Mouse (Mus musculus): Measurements from ENCODE around the gene N4bp2. TPM values are rescaled to one million over a fixed set of nuclear protein-coding genes. Genes with fewer than 3 reads are reported as not detected.

The N4bp2 gene
- polyA plus RNA-seq, 1 experiment from 2014 or later: 40.1 TPM

GRCm38 (mm10) chr5:65862217-65862927, 99.1 kb downstream of the N4bp2 start:
- no peak overlapping the region for H3K4me2 ChIP-seq
- no peaks in the 10 kb centered on the region for H3K9me3 ChIP-seq (ENCODE audit: control insufficient read depth, low read length)
- H3K36me3 ChIP-seq (ENCODE audit: control insufficient read depth, insufficient read depth, low read length): no peaks in the 10 kb centered on the region
- no peak for ATAC-seq (ENCODE audit: low FRiP score)
- no peaks in the 10 kb centered on the region for H3K4me1 ChIP-seq (ENCODE audit: control insufficient read depth, insufficient read depth, low read length)
- no peak overlapping the region for H3K9ac ChIP-seq (ENCODE audit: low read length)
- WGBS: 91% methylated on average over 7 of the region's 7 CpGs
- no peak for DNase-seq (ENCODE audit: low spot score, missing footprints)
- H3K27me3 ChIP-seq (ENCODE audit: control insufficient read depth, insufficient read depth, low read length): no peaks in the 10 kb centered on the region
- H3K27ac ChIP-seq (ENCODE audit: low read depth, low read length): no peak overlapping the region
- H3K4me3 ChIP-seq (ENCODE audit: low read depth, low read length): no peak overlapping the region

DNA sequence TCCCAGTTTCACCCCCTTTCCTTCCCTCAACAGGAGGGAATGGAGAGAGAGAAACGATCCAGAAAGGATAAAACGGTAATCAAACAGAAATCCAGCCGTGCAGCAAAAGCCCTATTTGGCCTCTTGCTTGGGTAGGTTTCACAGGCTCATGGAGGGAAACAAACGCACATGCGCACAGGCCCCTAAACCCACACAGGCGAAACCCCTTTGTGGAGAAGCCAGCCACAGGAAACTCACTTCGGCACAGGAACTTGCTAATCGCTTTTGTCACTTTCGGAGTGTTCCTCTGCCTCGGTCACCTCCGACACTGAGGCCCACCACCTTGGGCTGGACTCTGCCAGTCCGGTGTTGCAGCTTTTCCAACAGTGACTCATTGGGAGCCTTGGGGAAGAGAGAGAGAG, 100.0 kb downstream of the N4bp2 start:
- Histone ChIP-seq H3K27ac (ENCODE audit: low read depth, low read length) (no peak overlapping the region), H3K36me3 (ENCODE audit: control insufficient read depth, insufficient read depth, low read length) (no peaks in the 10 kb centered on the region), H3K27me3 (ENCODE audit: control insufficient read depth, insufficient read depth, low read length) (no peaks in the 10 kb centered on the region), H3K4me2 (no peak overlapping the region), H3K9me3 (ENCODE audit: control insufficient read depth, low read length) (no peaks in the 10 kb centered on the region), H3K4me1 (ENCODE audit: control insufficient read depth, insufficient read depth, low read length) (no peaks in the 10 kb centered on the region), H3K4me3 (ENCODE audit: low read depth, low read length) (no peak overlapping the region), H3K9ac (ENCODE audit: low read length) (no peak overlapping the region)
- ATAC-seq (ENCODE audit: low FRiP score) (no peak), DNase-seq (ENCODE audit: low spot score, missing footprints) (no peak)
- 83% methylated on average over 12 of the region's 12 CpGs for whole genome bisulfite sequencing

- Histone ChIP-seq H3K9me3 (ENCODE audit: control insufficient read depth, low read length) (no peaks in the 10 kb centered on the region), H3K4me3 (ENCODE audit: low read depth, low read length) (no peak overlapping the region), H3K36me3 (ENCODE audit: control insufficient read depth, insufficient read depth, low read length) (no peaks in the 10 kb centered on the region), H3K4me2 (no peak overlapping the region), H3K27me3 (ENCODE audit: control insufficient read depth, insufficient read depth, low read length) (no peaks in the 10 kb centered on the region), H3K27ac (ENCODE audit: low read depth, low read length) (no peak overlapping the region), H3K4me1 (ENCODE audit: control insufficient read depth, insufficient read depth, low read length) (no peaks in the 10 kb centered on the region), H3K9ac (ENCODE audit: low read length) (no peak overlapping the region)
- DNase-seq (ENCODE audit: low spot score, missing footprints) (no peak), ATAC-seq (ENCODE audit: low FRiP score) (no peak)
- WGBS: 91% methylated on average over 7 of the region's 7 CpGs
Observed at GRCm38 (mm10) chr5:65864486-65864885, 101.2 kb downstream of the N4bp2 start.

DNA sequence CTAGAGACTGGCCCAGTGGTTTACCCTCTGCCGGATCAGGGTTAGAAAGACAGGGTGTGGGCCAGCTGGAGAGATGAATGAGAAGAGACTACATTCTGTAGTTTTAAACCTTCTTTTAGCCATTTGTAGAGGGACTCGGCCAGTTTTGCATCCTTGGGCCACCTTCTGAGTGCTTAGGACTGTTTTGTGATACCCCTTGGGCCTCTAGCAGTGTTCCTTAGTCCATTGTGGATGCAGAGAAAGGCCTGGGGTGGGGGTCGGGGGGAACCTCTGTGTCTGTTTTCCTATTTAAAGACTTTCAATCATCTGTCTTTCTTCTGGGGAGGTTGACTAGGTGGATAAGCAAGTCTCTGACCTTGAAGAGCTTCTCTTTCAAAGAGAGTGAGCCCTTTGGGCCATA, 101.6 kb downstream of the N4bp2 start:
- Histone ChIP-seq H3K27ac (ENCODE audit: low read depth, low read length) (no peak overlapping the region), H3K4me1 (ENCODE audit: control insufficient read depth, insufficient read depth, low read length) (no peaks in the 10 kb centered on the region), H3K4me2 (no peak overlapping the region), H3K9ac (ENCODE audit: low read length) (no peak overlapping the region), H3K27me3 (ENCODE audit: control insufficient read depth, insufficient read depth, low read length) (no peaks in the 10 kb centered on the region), H3K9me3 (ENCODE audit: control insufficient read depth, low read length) (no peaks in the 10 kb centered on the region), H3K4me3 (ENCODE audit: low read depth, low read length) (no peak overlapping the region), H3K36me3 (ENCODE audit: control insufficient read depth, insufficient read depth, low read length) (no peaks in the 10 kb centered on the region)
- WGBS: 72% methylated on average over 3 of the region's 3 CpGs
- DNase-seq (ENCODE audit: low spot score, missing footprints) (no peak), ATAC-seq (ENCODE audit: low FRiP score) (no peak)

DNA sequence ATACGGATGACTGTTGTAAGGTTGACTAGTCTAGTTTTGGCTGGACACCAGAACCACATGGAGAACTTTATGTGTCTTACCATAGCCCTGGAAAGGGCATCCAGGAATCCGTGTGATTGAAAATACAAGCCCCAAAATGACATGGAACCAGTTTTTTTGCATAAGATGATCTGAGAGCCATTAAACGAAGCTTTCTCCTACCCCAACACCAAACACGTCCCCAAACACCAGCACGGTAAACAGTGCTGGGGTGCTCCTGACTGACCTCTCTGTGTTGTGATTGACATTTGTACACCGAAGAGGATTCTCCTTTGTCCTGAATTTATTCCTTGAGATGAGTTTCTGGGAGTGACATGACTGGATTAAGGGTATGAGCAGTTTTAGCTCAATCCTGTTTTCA, 103.3 kb downstream of the N4bp2 start:
- H3K4me3 ChIP-seq (ENCODE audit: low read depth, low read length): no peak overlapping the region
- H3K27ac ChIP-seq (ENCODE audit: low read depth, low read length): no peak overlapping the region
- no peaks in the 10 kb centered on the region for H3K36me3 ChIP-seq (ENCODE audit: control insufficient read depth, insufficient read depth, low read length)
- H3K27me3 ChIP-seq (ENCODE audit: control insufficient read depth, insufficient read depth, low read length): no peaks in the 10 kb centered on the region
- ATAC-seq (ENCODE audit: low FRiP score): no peak
- H3K4me2 ChIP-seq: no peak overlapping the region
- 87% methylated on average over 6 of the region's 6 CpGs for WGBS
- H3K9me3 ChIP-seq (ENCODE audit: control insufficient read depth, low read length): no peaks in the 10 kb centered on the region
- H3K4me1 ChIP-seq (ENCODE audit: control insufficient read depth, insufficient read depth, low read length): no peaks in the 10 kb centered on the region
- H3K9ac ChIP-seq (ENCODE audit: low read length): no peak overlapping the region
- DNase-seq (ENCODE audit: low spot score, missing footprints): no peak

- no peak overlapping the region for H3K4me2 ChIP-seq
- H3K27me3 ChIP-seq (ENCODE audit: control insufficient read depth, insufficient read depth, low read length): no peaks in the 10 kb centered on the region
- no peaks in the 10 kb centered on the region for H3K9me3 ChIP-seq (ENCODE audit: control insufficient read depth, low read length)
- 84% methylated on average over 7 of the region's 7 CpGs for WGBS
- no peaks in the 10 kb centered on the region for H3K4me1 ChIP-seq (ENCODE audit: control insufficient read depth, insufficient read depth, low read length)
- no peaks in the 10 kb centered on the region for H3K36me3 ChIP-seq (ENCODE audit: control insufficient read depth, insufficient read depth, low read length)
- H3K9ac ChIP-seq (ENCODE audit: low read length): no peak overlapping the region
- no peak overlapping the region for H3K27ac ChIP-seq (ENCODE audit: low read depth, low read length)
- DNase-seq (ENCODE audit: low spot score, missing footprints) (no peak), ATAC-seq (ENCODE audit: low FRiP score) (no peak)
- no peak overlapping the region for H3K4me3 ChIP-seq (ENCODE audit: low read depth, low read length)
Observed at GRCm38 (mm10) chr5:65867380-65868116, 104.2 kb downstream of the N4bp2 start.

- WGBS: 84% methylated on average over 3 of the region's 3 CpGs
- no peaks in the 10 kb centered on the region for H3K36me3 ChIP-seq (ENCODE audit: control insufficient read depth, insufficient read depth, low read length)
- H3K4me1 ChIP-seq (ENCODE audit: control insufficient read depth, insufficient read depth, low read length): no peaks in the 10 kb centered on the region
- no peaks in the 10 kb centered on the region for H3K27me3 ChIP-seq (ENCODE audit: control insufficient read depth, insufficient read depth, low read length)
- ATAC-seq (ENCODE audit: low FRiP score): no peak
- DNase-seq (ENCODE audit: low spot score, missing footprints): no peak
- no peak overlapping the region for H3K4me3 ChIP-seq (ENCODE audit: low read depth, low read length)
- H3K9me3 ChIP-seq (ENCODE audit: control insufficient read depth, low read length): no peaks in the 10 kb centered on the region
- H3K4me2 ChIP-seq: no peak overlapping the region
- no peak overlapping the region for H3K9ac ChIP-seq (ENCODE audit: low read length)
- H3K27ac ChIP-seq (ENCODE audit: low read depth, low read length): no peak overlapping the region
Observed at GRCm38 (mm10) chr5:65868419-65868818, 105.1 kb downstream of the N4bp2 start.

DNA sequence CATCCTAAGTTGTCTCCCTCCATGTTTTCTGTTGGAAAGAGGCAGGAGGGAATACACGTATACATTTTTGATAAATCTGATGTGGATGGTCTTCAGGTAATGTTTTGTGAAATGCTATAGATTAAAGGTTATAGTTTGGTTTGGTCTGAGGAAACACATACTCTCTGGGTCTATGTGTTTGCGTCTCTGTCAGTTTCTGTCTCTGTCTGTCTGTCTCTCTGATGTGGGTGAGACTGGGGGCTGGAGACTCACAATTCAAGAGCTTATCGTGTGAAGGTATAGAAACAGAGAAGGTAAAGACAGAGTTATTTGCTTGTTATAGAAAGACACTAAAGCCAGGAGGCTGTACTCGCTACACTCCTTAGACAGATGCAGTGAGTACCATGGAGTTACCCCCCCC, 106.3 kb downstream of the N4bp2 start:
- no peak for ATAC-seq (ENCODE audit: low FRiP score)

DNA sequence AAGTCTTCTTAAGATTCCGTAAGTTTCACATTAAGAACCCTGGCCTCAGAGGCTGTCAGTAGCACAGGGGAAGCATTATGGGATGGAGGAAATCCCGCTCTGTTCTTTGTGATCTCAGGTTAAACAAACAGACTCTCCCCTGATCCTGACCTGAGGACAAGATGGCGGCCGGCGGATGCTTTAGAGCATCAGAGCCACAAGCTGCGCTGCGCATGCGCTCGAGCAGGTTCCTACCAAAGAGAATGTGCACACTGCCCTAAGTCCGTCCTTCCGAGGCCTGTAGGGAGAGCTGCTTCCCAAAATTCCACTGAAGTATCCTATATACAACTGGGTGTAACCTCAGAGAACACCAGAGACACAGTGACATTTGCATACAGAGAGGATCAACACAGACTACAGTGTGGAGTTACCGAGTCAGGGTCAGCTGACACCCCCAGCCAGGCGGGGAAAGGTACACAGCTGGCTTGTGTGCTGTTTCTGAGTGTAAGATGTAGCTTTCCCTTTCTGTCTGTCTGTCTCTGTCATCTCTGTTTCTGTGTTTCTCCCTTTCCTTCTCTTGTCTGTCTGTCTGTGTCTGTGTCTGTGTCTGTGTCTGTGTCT, 108.1 kb downstream of the N4bp2 start:
- ATAC-seq (ENCODE audit: low FRiP score) (no peak), DNase-seq (ENCODE audit: low spot score, missing footprints) (no peak)
- Histone ChIP-seq H3K36me3 (ENCODE audit: control insufficient read depth, insufficient read depth, low read length) (no peaks in the 10 kb centered on the region), H3K27ac (ENCODE audit: low read depth, low read length) (no peak overlapping the region), H3K4me1 (ENCODE audit: control insufficient read depth, insufficient read depth, low read length) (no peaks in the 10 kb centered on the region), H3K9ac (ENCODE audit: low read length) (no peak overlapping the region), H3K27me3 (ENCODE audit: control insufficient read depth, insufficient read depth, low read length) (no peaks in the 10 kb centered on the region), H3K4me2 (no peak overlapping the region), H3K4me3 (ENCODE audit: low read depth, low read length) (no peak overlapping the region), H3K9me3 (ENCODE audit: control insufficient read depth, low read length) (no peaks in the 10 kb centered on the region)
- WGBS: 88% methylated on average over 13 of the region's 13 CpGs

More for the DNA sequence above, 106.3 kb downstream of the N4bp2 start:
- no peaks in the 10 kb centered on the region for H3K27me3 ChIP-seq (ENCODE audit: control insufficient read depth, insufficient read depth, low read length)
- 91% methylated on average over 4 of the region's 4 CpGs for WGBS
- no peaks in the 10 kb centered on the region for H3K9me3 ChIP-seq (ENCODE audit: control insufficient read depth, low read length)
- H3K4me2 ChIP-seq: no peak overlapping the region
- no peak overlapping the region for H3K27ac ChIP-seq (ENCODE audit: low read depth, low read length)
- H3K9ac ChIP-seq (ENCODE audit: low read length): no peak overlapping the region
- H3K4me1 ChIP-seq (ENCODE audit: control insufficient read depth, insufficient read depth, low read length): no peaks in the 10 kb centered on the region
- no peak overlapping the region for H3K4me3 ChIP-seq (ENCODE audit: low read depth, low read length)
- no peak for DNase-seq (ENCODE audit: low spot score, missing footprints)
- H3K36me3 ChIP-seq (ENCODE audit: control insufficient read depth, insufficient read depth, low read length): no peaks in the 10 kb centered on the region
